ENCODE assay signal across 25 mouse cellular contexts in the genomic region with DNA sequence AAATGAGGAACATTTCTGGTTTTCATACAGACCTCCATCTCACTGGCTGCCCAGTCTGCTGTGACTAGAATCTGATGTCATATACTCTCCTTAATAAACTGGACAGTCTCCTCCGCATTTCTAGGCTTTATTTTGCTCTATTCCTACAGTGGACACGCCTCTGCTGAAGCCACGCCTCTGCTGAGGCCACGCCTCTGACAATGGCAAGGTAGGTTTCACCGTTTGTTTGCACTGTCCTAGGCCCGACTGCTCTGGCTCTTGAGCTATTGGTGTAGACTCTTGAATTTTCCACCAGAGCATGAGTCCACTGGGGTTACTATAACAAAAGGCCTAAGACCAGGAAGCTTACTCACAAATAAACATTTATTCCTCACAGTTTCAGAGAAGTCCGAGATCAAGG.
DNase-seq lines count a peak whose midpoint lies in the region; ATAC-seq and TF ChIP-seq lines count a peak whose summit lies in the region.
"Had no signal": no experiment of that assay in that cellular context is flagged by ENCODE, and none has a peak within 500 bp of the region (broad histone marks: within the 10 kb centered on the region; RNA-seq: fewer than 3 reads in every experiment).

No protein-coding gene starts in this region.

- H3K9ac ChIP-seq in CH12.LX (ENCODE audit: insufficient read depth, low read depth), result no peak overlapping the region
- H3K9ac ChIP-seq in forebrain, embryonic 14.5 days (ENCODE audit: low read length), result no peak overlapping the region
- H3K9ac ChIP-seq: embryonic facial prominence, embryonic 13.5 days; embryonic facial prominence, embryonic 15.5 days; forebrain, embryonic 12.5 days; forebrain, embryonic 15.5 days; forebrain, postnatal 0 days had no signal

- ATAC-seq in forebrain, embryonic 14.5 days, result no peak
- ATAC-seq: activated CD4-positive, CD25-positive, alpha-beta regulatory T cell, adult 4 months; CD4-positive, CD25-positive, alpha-beta regulatory T cell, adult 4 months; forebrain, embryonic 15.5 days; forebrain, postnatal 0 days had no signal

- no peaks in the 10 kb centered on the region for H3K79me2 ChIP-seq in CH12.LX (replicated peaks; ENCODE audit: control insufficient read depth, extremely low read depth, insufficient read depth, poor library complexity, severe bottlenecking)

- TF ChIP-seq EP300 in CH12.LX (IDR thresholded peaks at IDR 0.05; ENCODE audit: low read length), result no peak

- H3K27ac ChIP-seq in CH12.LX (ENCODE audit: insufficient read depth, low read depth), result no peak overlapping the region
- H3K27ac ChIP-seq in forebrain, embryonic 14.5 days (ENCODE audit: low read depth, low read length), result no peak overlapping the region
- H3K27ac ChIP-seq: embryonic facial prominence, embryonic 13.5 days; embryonic facial prominence, embryonic 15.5 days; forebrain, embryonic 10.5 days; forebrain, embryonic 12.5 days; forebrain, embryonic 15.5 days had no signal

- in situ Hi-C loops in CH12.LX (cut with MboI; ENCODE audit: low pct_ligation_motif_present, low pct_unique_long_range_greater_than_20kb, low sequenced_read_pairs), result no loop called here

- dilution Hi-C loops in CH12.LX (cut with MboI; ENCODE audit: extremely low pct_ligation_motif_present, extremely low pct_unique_long_range_greater_than_20kb, low sequenced_read_pairs), result no loop called here

- no peak for TF ChIP-seq POLR2A in CH12.LX (IDR thresholded peaks at IDR 0.05; ENCODE audit: low read depth, low read length)

- H3K9me3 ChIP-seq in CH12.LX (replicated peaks; ENCODE audit: low read length), result no peaks in the 10 kb centered on the region
- H3K9me3 ChIP-seq in forebrain, embryonic 14.5 days (replicated peaks; ENCODE audit: control insufficient read depth, low read length), result no peaks in the 10 kb centered on the region
- H3K9me3 ChIP-seq: embryonic facial prominence, embryonic 13.5 days; embryonic facial prominence, embryonic 15.5 days; forebrain, embryonic 10.5 days; forebrain, embryonic 12.5 days; forebrain, embryonic 15.5 days had no signal

- no peak overlapping the region for H3K4me3 ChIP-seq in CH12.LX (replicated peaks in 1 of 3; ENCODE audit: low read depth in 2 of 3, low read length in 2 of 3, poor library complexity in 1 of 3)
- no peak overlapping the region for H3K4me3 ChIP-seq in forebrain, embryonic 14.5 days (ENCODE audit: low read depth, low read length)
- H3K4me3 ChIP-seq: embryonic facial prominence, embryonic 13.5 days; embryonic facial prominence, embryonic 15.5 days; erythroblast, embryonic 14.5 days; forebrain, embryonic 10.5 days; forebrain, embryonic 12.5 days; forebrain, embryonic 15.5 days had no signal

- DNase-seq in CH12.LX (ENCODE audit: extremely low read depth) (peak; percentile 24), ES-CJ7 (ENCODE audit: low read depth, low spot score) (peak; percentile 64), ZHBTc4 (ENCODE audit: low read depth, low spot score) (peak; percentile 79)
- DNase-seq in T-cell, adult 2 months (ENCODE audit: low spot score), result no peak
- DNase-seq in forebrain, embryonic 14.5 days (ENCODE audit: low spot score), result no peak
- no peak for DNase-seq in cerebellum, adult 11 months
- DNase-seq: adrenal gland, adult 8-10 months; adrenal gland, postnatal 14 days; adrenal gland, postnatal 36 days; B cell, adult 2 months; cerebellum, adult 18-20 months; cerebellum, adult 8-10 months; cerebellum, adult 9-11 months; cerebellum, postnatal 14 days; cerebellum, postnatal 36 days; embryo, embryonic 11 days; forebrain, postnatal 0 days had no signal

- no peaks in the 10 kb centered on the region for H3K36me3 ChIP-seq in CH12.LX (replicated peaks in 1 of 2; ENCODE audit: control insufficient read depth in 1 of 2, insufficient read depth in 1 of 2, low read length in 1 of 2)
- H3K36me3 ChIP-seq in forebrain, embryonic 14.5 days (ENCODE audit: control insufficient read depth, insufficient read depth, low read length), result no peaks in the 10 kb centered on the region
- H3K36me3 ChIP-seq: embryonic facial prominence, embryonic 13.5 days; embryonic facial prominence, embryonic 15.5 days; forebrain, embryonic 10.5 days; forebrain, embryonic 12.5 days; forebrain, embryonic 15.5 days had no signal

- peak overlapping the region; percentile 34; the same call in 1 of the 2 replicates for H3K4me2 ChIP-seq in CH12.LX (ENCODE audit: insufficient read depth, low read depth, poor library complexity, severe bottlenecking)
- H3K4me2 ChIP-seq in forebrain, embryonic 14.5 days (ENCODE audit: low read length), result no peak overlapping the region
- H3K4me2 ChIP-seq: embryonic facial prominence, embryonic 13.5 days; embryonic facial prominence, embryonic 15.5 days; forebrain, embryonic 12.5 days; forebrain, embryonic 15.5 days had no signal

- no peak for TF ChIP-seq CTCF in CH12.LX (conservative IDR thresholded peaks at IDR 0.05 in 1 of 2, IDR thresholded peaks at IDR 0.05 in 1 of 2; ENCODE audit: low read depth in 2 of 2, low read length in 2 of 2)

- H3K27me3 ChIP-seq in CH12.LX (replicated peaks), result peaks cover 52% of the 10 kb centered on the region
- peaks cover 55% of the 10 kb centered on the region for H3K27me3 ChIP-seq in forebrain, embryonic 14.5 days (replicated peaks; ENCODE audit: control insufficient read depth, insufficient read depth, low read length)

- 34% methylated on average over 7 of the region's 7 CpGs for WGBS in forebrain, embryonic 14.5 days

- TF ChIP-seq RAD21 in CH12.LX (IDR thresholded peaks at IDR 0.05; ENCODE audit: low read depth, low read length), result no peak

- H3K4me1 ChIP-seq in CH12.LX (ENCODE audit: control insufficient read depth in 1 of 2, insufficient read depth in 2 of 2), result 0 out of 4 replicates have a peak, but pooled peaks cover 0 to 5% of the 10 kb centered on the region in 2 experiments
- no peaks in the 10 kb centered on the region for H3K4me1 ChIP-seq in forebrain, embryonic 14.5 days (ENCODE audit: control insufficient read depth, insufficient read depth, low read length)

TF ChIP-seq in CH12.LX, 34 proteins besides CTCF, POLR2A, EP300 and RAD21:
- no peak for TF ChIP-seq MYC (IDR thresholded peaks at IDR 0.05; ENCODE audit: low read depth, low read length)
- TF ChIP-seq KAT2A (IDR thresholded peaks at IDR 0.05; ENCODE audit: insufficient replicate concordance, low read length), result no peak
- TF ChIP-seq MXI1 (IDR thresholded peaks at IDR 0.05; ENCODE audit: low read depth, low read length), result no peak
- TF ChIP-seq HCFC1 (IDR thresholded peaks at IDR 0.05; ENCODE audit: low read depth, low read length), result no peak
- TF ChIP-seq PAX5 (IDR thresholded peaks at IDR 0.05; ENCODE audit: low read length), result no peak
- no peak for TF ChIP-seq ETS1 (conservative IDR thresholded peaks at IDR 0.05; ENCODE audit: low read depth, low read length)
- no peak for TF ChIP-seq ZMIZ1 (IDR thresholded peaks at IDR 0.05; ENCODE audit: low read depth, low read length)
- TF ChIP-seq SMC3 (IDR thresholded peaks at IDR 0.05; ENCODE audit: low read depth, low read length), result no peak
- TF ChIP-seq JUND (conservative IDR thresholded peaks at IDR 0.05; ENCODE audit: low read depth, low read length), result no peak
- no peak for TF ChIP-seq MAZ (IDR thresholded peaks at IDR 0.05; ENCODE audit: low read depth, low read length)
- no peak for TF ChIP-seq IRF4 (IDR thresholded peaks at IDR 0.05; ENCODE audit: low read depth, low read length)
- no peak for TF ChIP-seq SIN3A (IDR thresholded peaks at IDR 0.05; ENCODE audit: low read length)
- no peak for TF ChIP-seq ELF1 (IDR thresholded peaks at IDR 0.05; ENCODE audit: low read depth, low read length)
- TF ChIP-seq POLR2AphosphoS2 (IDR thresholded peaks at IDR 0.05; ENCODE audit: low read depth, low read length), result no peak

Comparison
In these comparisons a context has a peak if more than half of its experiments do, and no peak if none do; other contexts are left out.
1. DNase-seq: peak in CH12.LX (single experiment), ES-CJ7 (single experiment) and ZHBTc4 (single experiment); none in T-cell, adult 2 months (single experiment), forebrain, embryonic 14.5 days (single experiment) and cerebellum, adult 11 months (single experiment).